Mouse (Mus musculus) urinary bladder, postnatal 14 days (tissue): ENCODE measurements at regions not wholly inside any gene's neighbourhood (a gene's known extent, or its start where the extent isn't known, plus 50 kb on each side); places are given as distances from the start of the nearest gene placed in this dataset.

Experiments
- DNase-seq: peaks from one replicate; pipeline ENCODE4 v3.0.0; 2021; ENCODE audit warnings: low spot score

- no peak for DNase-seq
These were observed 122.5 kb upstream of the Twist2 start for GRCm38 (mm10) chr1:91678789-91679188.

- no peak for DNase-seq
These were observed 116.2 kb upstream of the Twist2 start for GRCm38 (mm10) chr1:91685031-91685430.

- DNase-seq, result no peak
These were observed 115.5 kb upstream of the Twist2 start for GRCm38 (mm10) chr1:91685789-91686188.

GRCm38 (mm10) chr1:91691601-91692000 lies 109.7 kb upstream of the Twist2 start:
- DNase-seq, result no peak

- DNase-seq, result no peak
These were observed 108.4 kb upstream of the Twist2 start for GRCm38 (mm10) chr1:91692709-91693460.

- DNase-seq, result no peak
These were observed 104.2 kb upstream of the Twist2 start for GRCm38 (mm10) chr1:91697053-91697452.

GRCm38 (mm10) chr1:91701475-91701874 lies 99.8 kb upstream of the Twist2 start:
- no peak for DNase-seq

- DNase-seq, result no peak
These were observed 99.2 kb upstream of the Twist2 start for GRCm38 (mm10) chr1:91702021-91702420.

- DNase-seq, result no peak
These were observed 98.5 kb upstream of the Twist2 start for GRCm38 (mm10) chr1:91702737-91703136.

- DNase-seq, result peak; percentile 46
These were observed 95.8 kb upstream of the Twist2 start for GRCm38 (mm10) chr1:91705451-91705850.

GRCm38 (mm10) chr1:91708550-91709243 lies 92.6 kb upstream of the Twist2 start:
- no peak for DNase-seq

GRCm38 (mm10) chr1:91709244-91709600 lies 92.0 kb upstream of the Twist2 start:
- no peak for DNase-seq

- no peak for DNase-seq
These were observed 88.1 kb upstream of the Twist2 start for GRCm38 (mm10) chr1:91713131-91713530.

GRCm38 (mm10) chr1:91714266-91714665 lies 87.0 kb upstream of the Twist2 start:
- DNase-seq, result no peak

GRCm38 (mm10) chr1:91715341-91715740 lies 85.9 kb upstream of the Twist2 start:
- DNase-seq, result no peak

GRCm38 (mm10) chr1:91715791-91716190 lies 85.5 kb upstream of the Twist2 start:
- DNase-seq, result no peak

GRCm38 (mm10) chr1:91716836-91717235 lies 84.4 kb upstream of the Twist2 start:
- no peak for DNase-seq

- no peak for DNase-seq
These were observed 83.3 kb upstream of the Twist2 start for GRCm38 (mm10) chr1:91717961-91718360.

- no peak for DNase-seq
These were observed 72.0 kb upstream of the Twist2 start for GRCm38 (mm10) chr1:91729246-91729645.

- DNase-seq, result no peak
These were observed 71.0 kb upstream of the Twist2 start for GRCm38 (mm10) chr1:91730281-91730680.

GRCm38 (mm10) chr1:91731703-91732102 lies 69.6 kb upstream of the Twist2 start:
- DNase-seq, result no peak

GRCm38 (mm10) chr1:91732461-91732861 lies 68.8 kb upstream of the Twist2 start:
- no peak for DNase-seq

- no peak for DNase-seq
These were observed 66.5 kb upstream of the Twist2 start for GRCm38 (mm10) chr1:91734731-91735130.

- DNase-seq, result no peak
These were observed 65.8 kb upstream of the Twist2 start for GRCm38 (mm10) chr1:91735436-91735835.
